Mouse (Mus musculus): ENCODE data around the gene Neu2.
"Not testable (repeated sequence)": the region's sequence is repeated elsewhere in the genome, so short reads cannot be mapped to it uniquely, and the experiment has no call there.

Neu2 gene

GRCm38 (mm10) chr1:87509561-87510165, at the start of gene Neu2:
TSS of gene Neu2 (plus strand) at chr1:87509889.
- DNase-seq (ENCODE audit: low spot score in 2 of 2) = no peak

GRCm38 (mm10) chr1:87467469-87467868, 42.2 kb upstream of the Neu2 start:
- no peak for DNase-seq (ENCODE audit: low spot score in 2 of 2)

GRCm38 (mm10) chr1:87468321-87468720, 41.4 kb upstream of the Neu2 start:
- DNase-seq (ENCODE audit: low spot score in 2 of 2) = no peak

- not testable (repeated sequence) for DNase-seq (ENCODE audit: low spot score in 2 of 2)
These were observed 39.7 kb upstream of the Neu2 start, which contains the start of gene Snorc for GRCm38 (mm10) chr1:87469971-87470370. TSS of gene Snorc (plus strand) at chr1:87470271.

- DNase-seq (ENCODE audit: low spot score in 2 of 2) = no peak
These were observed 37.8 kb upstream of the Neu2 start for GRCm38 (mm10) chr1:87471914-87472313.

- no peak for DNase-seq (ENCODE audit: low spot score in 2 of 2)
These were observed 37.1 kb upstream of the Neu2 start for GRCm38 (mm10) chr1:87472576-87472975.

GRCm38 (mm10) chr1:87475076-87475895, 34.4 kb upstream of the Neu2 start:
- no peak for DNase-seq (ENCODE audit: low spot score in 2 of 2)

- DNase-seq (ENCODE audit: low spot score in 2 of 2) = no peak
These were observed 27.1 kb upstream of the Neu2 start for GRCm38 (mm10) chr1:87482546-87482945.

GRCm38 (mm10) chr1:87486386-87486785, 23.3 kb upstream of the Neu2 start:
- no peak for DNase-seq (ENCODE audit: low spot score in 2 of 2)

- no peak for DNase-seq (ENCODE audit: low spot score in 2 of 2)
These were observed 17.4 kb upstream of the Neu2 start for GRCm38 (mm10) chr1:87492285-87492684.

GRCm38 (mm10) chr1:87493542-87493941, 16.1 kb upstream of the Neu2 start:
- no peak for DNase-seq (ENCODE audit: low spot score in 2 of 2)

- no peak for DNase-seq (ENCODE audit: low spot score in 2 of 2)
These were observed 4.2 kb upstream of the Neu2 start for GRCm38 (mm10) chr1:87505524-87505923.

- DNase-seq (ENCODE audit: low spot score in 2 of 2) = no peak
These were observed 1.8 kb upstream of the Neu2 start for GRCm38 (mm10) chr1:87507857-87508256.

- no peak for DNase-seq (ENCODE audit: low spot score in 2 of 2)
These were observed 813 bp upstream of the Neu2 start for GRCm38 (mm10) chr1:87508591-87509560.

- peak in 1 of 2 experiments; percentile 37 for DNase-seq (ENCODE audit: low spot score in 2 of 2)
These were observed 540 bp downstream of the Neu2 start for GRCm38 (mm10) chr1:87510166-87510691.

GRCm38 (mm10) chr1:87510845-87511244, 1.2 kb downstream of the Neu2 start:
- DNase-seq (ENCODE audit: low spot score in 2 of 2) = no peak

- DNase-seq (ENCODE audit: low spot score in 2 of 2) = no peak
These were observed 10.8 kb downstream of the Neu2 start for GRCm38 (mm10) chr1:87520467-87520866.

GRCm38 (mm10) chr1:87521523-87521922, 11.8 kb downstream of the Neu2 start:
- no peak for DNase-seq (ENCODE audit: low spot score in 2 of 2)

GRCm38 (mm10) chr1:87525041-87525440, 15.4 kb downstream of the Neu2 start:
- no peak for DNase-seq (ENCODE audit: low spot score in 2 of 2)

GRCm38 (mm10) chr1:87527191-87527590, 17.5 kb downstream of the Neu2 start:
- no peak for DNase-seq (ENCODE audit: low spot score in 2 of 2)

GRCm38 (mm10) chr1:87532346-87532745, 22.7 kb downstream of the Neu2 start:
- no peak for DNase-seq (ENCODE audit: low spot score in 2 of 2)

GRCm38 (mm10) chr1:87534118-87534517, 24.4 kb downstream of the Neu2 start:
- no peak for DNase-seq (ENCODE audit: low spot score in 2 of 2)

Measured in spleen, postnatal 10 days (tissue).